Mouse (Mus musculus) cortical plate, adult 2 months (tissue): ENCODE data around the gene Cux2.

Experiments used
- CTCF ChIP-seq: fragments of 200-500 bp; IDR thresholded peaks from 2 replicates; pipeline ENCODE4 v1.5.1; 2011; ENCODE audit warnings: mild to moderate bottlenecking, control low read depth, low read length; ENCODE audit not compliant: insufficient read depth; ENCODE audit errors: extremely low read depth
- POLR2A ChIP-seq: fragments of 200-500 bp; IDR thresholded peaks from 2 replicates; pipeline ENCODE4 v1.6.1; 2011; ENCODE audit warnings: mild to moderate bottlenecking, low read length, control low read depth; ENCODE audit not compliant: insufficient read depth; ENCODE audit errors: extremely low read depth

- TF ChIP-seq CTCF (no peak), POLR2A (no peak)
These were observed 18.7 kb upstream of the Cux2 start for GRCm38 (mm10) chr5:122068563-122068962.
